Mouse (Mus musculus) intestine, postnatal 0 days (tissue): ENCODE measurements around the gene Acbd4. TPM values are rescaled to one million over a fixed set of nuclear protein-coding genes. Genes with fewer than 3 reads are reported as not detected.
A peak's percentile ranks its signal among the peaks of the same experiment; 100 is the strongest.

Source experiments
- ATAC-seq: fragments of 200-750 bp; cut with Nextera tagmentation; 2 replicates; pipeline ENCODE4 v1.8.0; 2017; ENCODE audit warnings: mild to moderate bottlenecking, moderate TSS enrichment, moderate library complexity
- H3K27ac ChIP-seq: fragments of 300-500 bp; sonication (generic); 2 replicates; pipeline ENCODE4 v1.5.1; 2014; ENCODE audit warnings: mild to moderate bottlenecking, low read depth, low read length, moderate library complexity
- H3K27me3 ChIP-seq: fragments of 300-500 bp; sonication (generic); replicated peaks from 2 replicates; pipeline ENCODE4 v1.6.1; 2014; ENCODE audit warnings: low read length, mixed read lengths; ENCODE audit not compliant: control insufficient read depth, insufficient read depth
- H3K36me3 ChIP-seq: fragments of 300-500 bp; sonication (generic); 2 replicates; pipeline ENCODE4 v1.6.1; 2014; ENCODE audit warnings: mild to moderate bottlenecking, moderate library complexity; ENCODE audit not compliant: control insufficient read depth, insufficient read depth
- H3K4me1 ChIP-seq: fragments of 300-500 bp; sonication (generic); replicated peaks from 2 replicates; pipeline ENCODE4 v1.6.1; 2014; ENCODE audit warnings: antibody characterized with exemption, low read length, mixed read lengths; ENCODE audit not compliant: control insufficient read depth, insufficient read depth
- H3K4me2 ChIP-seq: fragments of 300-500 bp; sonication (generic); replicated peaks from 2 replicates; pipeline ENCODE4 v1.6.1; 2014; ENCODE audit warnings: low read depth, mild to moderate bottlenecking, moderate library complexity
- H3K4me3 ChIP-seq: fragments of 300-500 bp; sonication (generic); 2 replicates; pipeline ENCODE4 v1.5.1; 2014; ENCODE audit warnings: low read depth, low read length
- H3K9ac ChIP-seq: fragments of 300-500 bp; sonication (generic); 2 replicates; pipeline ENCODE4 v1.6.1; 2014; ENCODE audit warnings: mild to moderate bottlenecking, low read depth, low read length
- H3K9me3 ChIP-seq: fragments of 300-500 bp; sonication (generic); 2 replicates; pipeline ENCODE4 v1.6.1; 2016; ENCODE audit warnings: mixed run types; ENCODE audit not compliant: control insufficient read depth
- CTCF ChIP-seq: sonication (generic); IDR thresholded peaks from 2 replicates; pipeline ENCODE4 v1.5.1; 2016; ENCODE audit warnings: low read depth, mild to moderate bottlenecking, control low read depth, antibody characterized with exemption, moderate library complexity
- WGBS: fragments of 180-500 bp; shearing (Covaris S2); extraction: QIAGEN DNeasy Blood & Tissue Kit; methylation state at CpG from one replicate; pipeline ENCODE4 v1.1.7; 2014; 5-methylcytosine and 5-hydroxymethylcytosine counted together
- polyA plus RNA-seq: library from polyadenylated mRNA; unstranded; fragments of >200 nt; fragmentation: Nextera tagmentation; extraction: Ambion mirVana; gene quantifications from 2 replicates; pipeline ENCODE4 v1.2.1, GENCODE M21; 2015

The Acbd4 gene
- polyA plus RNA-seq, 1 experiment from 2014 or later, result 75.9 TPM

- WGBS, result 52% methylated on average over 6 of the region's 6 CpGs
- peak overlapping the region; percentile 31; the same call in 1 of the 2 replicates for H3K9ac ChIP-seq
- no peaks in the 10 kb centered on the region for H3K27me3 ChIP-seq
- H3K4me3 ChIP-seq, result 0 out of 2 replicates have a peak overlapping the region, but pooled peaks have one; percentile 11
- TF ChIP-seq CTCF, result no peak
- peak overlapping the region; percentile 66 for H3K4me2 ChIP-seq
- no peaks in the 10 kb centered on the region for H3K9me3 ChIP-seq
- peaks cover 4% of the 10 kb centered on the region for H3K4me1 ChIP-seq
- no peak for ATAC-seq
- no peaks in the 10 kb centered on the region for H3K36me3 ChIP-seq
- peak overlapping the region; percentile 76 for H3K27ac ChIP-seq
These were observed 32.1 kb downstream of the Acbd4 start for GRCm38 (mm10) chr11:103133456-103134185.

- Histone ChIP-seq H3K4me3 (no peak overlapping the region), H3K4me1 (peaks cover 4% of the 10 kb centered on the region), H3K9ac (no peak overlapping the region), H3K27ac (peak overlapping the region; percentile 76; the same call in 1 of the 2 replicates), H3K36me3 (no peaks in the 10 kb centered on the region), H3K4me2 (peak overlapping the region; percentile 66; the same call in 1 of the 2 replicates), H3K27me3 (no peaks in the 10 kb centered on the region), H3K9me3 (no peaks in the 10 kb centered on the region)
- TF ChIP-seq CTCF, result no peak
- WGBS, result 60% methylated on average over 3 of the region's 3 CpGs
- no peak for ATAC-seq
These were observed 32.7 kb downstream of the Acbd4 start for GRCm38 (mm10) chr11:103134221-103134620.

- 82% methylated on average over 8 of the region's 8 CpGs for WGBS
These were observed 34.6 kb downstream of the Acbd4 start for GRCm38 (mm10) chr11:103136039-103136577.

GRCm38 (mm10) chr11:103139951-103140762 lies 38.7 kb downstream of the Acbd4 start:
- Histone ChIP-seq H3K9me3 (no peaks in the 10 kb centered on the region), H3K36me3 (no peaks in the 10 kb centered on the region), H3K27ac (peak overlapping the region; percentile 91), H3K4me2 (peak overlapping the region; percentile 32; the same call in 1 of the 2 replicates), H3K4me1 (peaks cover 12% of the 10 kb centered on the region), H3K9ac (no peak overlapping the region; the same call in 1 of the 2 replicates), H3K27me3 (no peaks in the 10 kb centered on the region), H3K4me3 (no peak overlapping the region)
- 66% methylated on average over 14 of the region's 14 CpGs for WGBS
- peak; percentile 1; the same call in 1 of the 2 replicates for ATAC-seq
- TF ChIP-seq CTCF, result no peak

More at GRCm38 (mm10) chr11:103136039-103136577, 34.6 kb downstream of the Acbd4 start:
- Histone ChIP-seq H3K4me1 (peaks cover 9% of the 10 kb centered on the region), H3K4me2 (no peak overlapping the region), H3K9ac (no peak overlapping the region), H3K9me3 (no peaks in the 10 kb centered on the region), H3K27me3 (no peaks in the 10 kb centered on the region), H3K4me3 (no peak overlapping the region), H3K27ac (no peak overlapping the region), H3K36me3 (no peaks in the 10 kb centered on the region)
- no peak for ATAC-seq
- TF ChIP-seq CTCF, result no peak

- H3K9ac ChIP-seq, result no peak overlapping the region; the same call in 1 of the 2 replicates
- H3K27ac ChIP-seq, result peak overlapping the region; percentile 91
- peak; percentile 31 for ATAC-seq
- WGBS, result 18% methylated on average over 6 of the region's 6 CpGs
- peaks cover 12% of the 10 kb centered on the region for H3K4me1 ChIP-seq
- H3K4me3 ChIP-seq, result no peak overlapping the region
- peak overlapping the region; percentile 32 for H3K4me2 ChIP-seq
- no peak for TF ChIP-seq CTCF
- no peaks in the 10 kb centered on the region for H3K9me3 ChIP-seq
- no peaks in the 10 kb centered on the region for H3K27me3 ChIP-seq
- no peaks in the 10 kb centered on the region for H3K36me3 ChIP-seq
These were observed 39.2 kb downstream of the Acbd4 start for GRCm38 (mm10) chr11:103140763-103141100.
